Mouse (Mus musculus) embryo, embryonic 11.5 days (tissue): Measurements from ENCODE around the gene Rev3l.
A peak's percentile ranks its signal among the peaks of the same experiment; 100 is the strongest.
"Not testable (repeated sequence)": the region's sequence is repeated elsewhere in the genome, so short reads cannot be mapped to it uniquely, and the experiment has no call there.

Source experiments
- DNase-seq: peaks from one replicate; pipeline ENCODE4 v3.0.0-alpha.2; 2012; ENCODE audit warnings: low read depth, low spot score

Rev3l gene

GRCm38 (mm10) chr10:39785241-39785640 lies 53.3 kb downstream of the Rev3l start:
- DNase-seq, result no peak

GRCm38 (mm10) chr10:39793295-39793694 lies 61.4 kb downstream of the Rev3l start:
- no peak for DNase-seq

GRCm38 (mm10) chr10:39811507-39811906 lies 79.6 kb downstream of the Rev3l start:
- DNase-seq, result peak; percentile 20

- DNase-seq, result no peak
Observed at GRCm38 (mm10) chr10:39842621-39843020, 110.7 kb downstream of the Rev3l start.

- no peak for DNase-seq
Observed at GRCm38 (mm10) chr10:39865509-39865908, 133.6 kb downstream of the Rev3l start.

- no peak for DNase-seq
Observed at GRCm38 (mm10) chr10:39888621-39889020, 156.7 kb downstream of the Rev3l start.

GRCm38 (mm10) chr10:39893702-39894697 lies 162.1 kb downstream of the Rev3l start:
- DNase-seq, result no peak

GRCm38 (mm10) chr10:39896503-39896902 lies 164.6 kb downstream of the Rev3l start:
- no peak for DNase-seq

GRCm38 (mm10) chr10:39898874-39899371 lies 167.0 kb downstream of the Rev3l start, which contains the start of gene Mfsd4b4:
TSS of gene Mfsd4b4 (minus strand) at chr10:39899238.
- DNase-seq, result peak; percentile 79

GRCm38 (mm10) chr10:39904191-39904590 lies 172.3 kb downstream of the Rev3l start:
- DNase-seq, result no peak

GRCm38 (mm10) chr10:39906799-39907658 lies 175.1 kb downstream of the Rev3l start:
- DNase-seq, result no peak

GRCm38 (mm10) chr10:39908768-39909441 lies 177.0 kb downstream of the Rev3l start:
- DNase-seq, result no peak

- DNase-seq, result no peak
Observed at GRCm38 (mm10) chr10:39912616-39913015, 180.7 kb downstream of the Rev3l start.

GRCm38 (mm10) chr10:39924556-39924955 lies 192.6 kb downstream of the Rev3l start:
- not testable (repeated sequence) for DNase-seq
